Mouse (Mus musculus): Measurements from ENCODE around the gene Kdm8. TPM values are rescaled to one million over a fixed set of nuclear protein-coding genes. Genes with fewer than 3 reads are reported as not detected.
A peak's percentile ranks its signal among the peaks of the same experiment; 100 is the strongest.

Gene Kdm8
- polyA plus RNA-seq, 1 experiment = 2.5 TPM

DNA sequence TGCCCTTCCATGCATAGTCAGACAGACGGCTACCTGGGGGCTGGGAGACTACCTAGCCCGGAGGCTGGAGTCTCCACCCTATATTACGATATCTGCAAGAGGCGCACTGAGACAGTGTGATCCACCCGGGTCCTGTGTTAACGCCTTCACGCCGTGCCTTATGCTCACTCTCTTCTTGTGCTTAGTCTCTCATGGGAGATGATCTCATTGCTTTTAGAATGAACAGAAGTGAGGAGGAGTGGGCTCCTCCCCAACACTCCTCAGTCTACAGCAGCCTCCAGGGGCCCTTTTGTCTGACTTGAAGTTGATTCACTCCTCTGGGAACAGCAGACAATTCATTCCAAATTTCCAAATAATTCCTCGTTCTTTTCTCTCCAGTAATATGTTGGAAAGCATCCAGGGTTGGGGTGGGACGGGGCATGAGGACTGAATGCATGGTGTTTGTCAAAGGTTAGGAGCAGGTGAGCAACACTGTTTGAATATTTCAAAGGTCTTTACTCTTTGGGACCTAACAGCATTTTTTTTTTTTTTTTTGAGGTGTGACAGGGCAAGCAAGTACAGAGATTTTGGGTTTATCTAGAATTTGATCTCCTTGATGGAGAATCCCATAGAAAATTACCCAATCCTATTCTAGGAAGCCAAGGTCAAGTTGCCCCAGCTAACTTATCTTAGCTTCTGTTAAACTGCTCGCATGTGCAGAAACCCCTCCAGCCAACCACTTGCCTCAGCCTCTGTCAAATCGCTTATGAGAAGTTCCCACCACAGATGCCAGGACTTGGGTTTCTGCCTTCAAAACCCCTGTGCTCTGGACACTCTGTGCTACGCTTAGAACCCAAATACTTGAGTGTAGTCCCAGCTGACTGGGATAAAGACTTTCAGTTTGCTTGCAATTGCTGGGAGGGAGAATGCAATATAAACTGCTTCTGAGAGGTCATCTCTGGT, 55.7 kb downstream of the Kdm8 start:
- H3K4me3 ChIP-seq (replicated peaks; ENCODE audit: control insufficient read depth, low read depth, low read length) = no peak overlapping the region
- peaks cover 4% of the 10 kb centered on the region for H3K4me1 ChIP-seq (ENCODE audit: control insufficient read depth, insufficient read depth, low read length)
- 65% methylated on average over 13 of the region's 13 CpGs for WGBS
- no peak for TF ChIP-seq CTCF (IDR thresholded peaks at IDR 0.05; ENCODE audit: control insufficient read depth, insufficient read depth, low read length)
- no peak for TF ChIP-seq POLR2A (IDR thresholded peaks at IDR 0.05; ENCODE audit: borderline replicate concordance, control insufficient read depth, low read depth, low read length)
- no peak overlapping the region for H3K27ac ChIP-seq (ENCODE audit: control insufficient read depth, insufficient read depth, low read depth, low read length, poor library complexity)

DNA sequence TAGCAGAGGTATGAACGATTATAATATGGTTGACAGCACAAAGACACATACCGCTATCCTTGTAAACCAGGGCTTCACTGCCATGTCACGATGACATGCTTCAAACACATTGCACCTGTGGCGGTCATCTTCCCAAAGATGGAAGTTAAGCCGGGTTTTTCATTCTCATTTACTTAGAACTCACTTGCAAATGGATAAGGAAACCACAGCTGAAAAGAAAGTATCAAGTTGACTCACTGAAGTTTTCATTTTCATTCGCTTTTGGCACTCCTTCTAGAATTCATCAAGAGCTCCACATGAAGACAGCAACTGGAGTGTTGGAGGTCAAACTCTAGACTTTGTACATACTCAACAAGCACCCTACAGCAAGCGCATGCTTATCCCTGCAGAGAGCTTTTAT, 56.4 kb downstream of the Kdm8 start:
- TF ChIP-seq CTCF (IDR thresholded peaks at IDR 0.05; ENCODE audit: control insufficient read depth, insufficient read depth, low read length) (no peak), POLR2A (IDR thresholded peaks at IDR 0.05; ENCODE audit: borderline replicate concordance, control insufficient read depth, low read depth, low read length) (no peak)
- Histone ChIP-seq H3K27ac (ENCODE audit: control insufficient read depth, insufficient read depth, low read depth, low read length, poor library complexity) (no peak overlapping the region), H3K4me1 (ENCODE audit: control insufficient read depth, insufficient read depth, low read length) (peaks cover 3% of the 10 kb centered on the region), H3K4me3 (replicated peaks; ENCODE audit: control insufficient read depth, low read depth, low read length) (no peak overlapping the region)
- 84% methylated on average over 7 of the region's 7 CpGs for WGBS

DNA sequence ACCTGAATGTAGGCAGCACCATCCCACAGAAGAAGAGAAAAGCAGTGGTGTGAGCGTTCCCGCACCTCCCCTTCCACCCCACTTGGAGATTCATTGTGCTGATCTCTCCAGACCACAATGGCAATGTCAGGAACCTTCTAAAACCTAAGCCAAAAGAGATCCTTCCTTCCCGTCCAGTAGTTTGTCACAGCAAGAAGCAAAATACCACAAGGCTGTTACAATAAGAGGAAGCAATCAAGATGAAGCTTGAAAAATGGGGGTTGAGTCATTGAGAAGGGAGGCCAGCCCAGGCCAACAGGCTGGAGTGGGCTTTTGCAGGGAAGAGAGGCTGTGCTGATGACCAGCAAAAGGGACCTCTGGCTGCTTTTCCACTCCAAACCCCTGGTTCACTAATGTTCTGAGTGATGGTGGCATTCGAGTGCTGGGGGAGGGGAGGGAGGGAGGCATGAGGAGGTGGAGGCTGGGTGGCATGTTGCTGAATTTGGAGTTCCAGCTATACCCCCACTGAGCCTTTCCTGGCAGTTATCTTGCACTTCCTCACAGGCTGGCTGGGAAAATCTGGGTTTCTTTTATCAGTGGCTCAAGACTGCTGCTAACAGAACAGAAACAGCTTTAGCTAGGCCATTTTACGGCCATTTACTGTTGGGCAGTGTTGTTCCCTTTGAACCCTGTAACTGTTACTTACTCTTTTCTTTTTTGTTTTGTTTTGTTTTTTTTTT, 59.1 kb downstream of the Kdm8 start:
- no peak for TF ChIP-seq POLR2A (IDR thresholded peaks at IDR 0.05; ENCODE audit: borderline replicate concordance, control insufficient read depth, low read depth, low read length)
- no peak for TF ChIP-seq CTCF (IDR thresholded peaks at IDR 0.05; ENCODE audit: control insufficient read depth, insufficient read depth, low read length)
- H3K4me1 ChIP-seq (ENCODE audit: control insufficient read depth, insufficient read depth, low read length) = peaks cover 1% of the 10 kb centered on the region
- 16% methylated on average over 5 of the region's 5 CpGs for WGBS
- H3K4me3 ChIP-seq (replicated peaks; ENCODE audit: control insufficient read depth, low read depth, low read length) = no peak overlapping the region
- H3K27ac ChIP-seq (ENCODE audit: control insufficient read depth, insufficient read depth, low read depth, low read length, poor library complexity) = peak overlapping the region; percentile 24

DNA sequence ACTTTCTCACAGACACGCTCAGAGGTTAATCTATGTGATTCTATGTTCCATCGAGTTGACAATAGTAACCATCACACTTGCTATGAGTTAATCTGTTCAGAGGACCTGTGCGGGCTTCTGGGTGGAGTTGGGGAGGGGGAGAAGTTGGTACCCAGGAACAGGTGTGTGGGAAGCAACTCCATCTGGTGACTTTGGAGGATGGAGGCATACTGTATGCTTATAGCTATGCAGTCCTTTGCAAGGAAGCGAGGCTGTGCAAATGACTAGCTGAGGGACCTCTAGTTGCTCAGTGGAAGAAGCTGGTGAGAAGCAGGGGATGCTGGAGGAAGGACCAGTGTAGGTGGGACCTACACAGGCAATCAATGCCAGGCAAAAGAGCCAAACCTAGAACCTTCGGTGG, 60.1 kb downstream of the Kdm8 start:
- peaks cover 1% of the 10 kb centered on the region for H3K4me1 ChIP-seq (ENCODE audit: control insufficient read depth, insufficient read depth, low read length)
- TF ChIP-seq CTCF (IDR thresholded peaks at IDR 0.05; ENCODE audit: control insufficient read depth, insufficient read depth, low read length) (no peak), POLR2A (IDR thresholded peaks at IDR 0.05; ENCODE audit: borderline replicate concordance, control insufficient read depth, low read depth, low read length) (no peak)
- H3K27ac ChIP-seq (ENCODE audit: control insufficient read depth, insufficient read depth, low read depth, low read length, poor library complexity) = no peak overlapping the region
- WGBS = 89% methylated on average over 5 of the region's 5 CpGs
- no peak overlapping the region for H3K4me3 ChIP-seq (replicated peaks; ENCODE audit: control insufficient read depth, low read depth, low read length)

DNA sequence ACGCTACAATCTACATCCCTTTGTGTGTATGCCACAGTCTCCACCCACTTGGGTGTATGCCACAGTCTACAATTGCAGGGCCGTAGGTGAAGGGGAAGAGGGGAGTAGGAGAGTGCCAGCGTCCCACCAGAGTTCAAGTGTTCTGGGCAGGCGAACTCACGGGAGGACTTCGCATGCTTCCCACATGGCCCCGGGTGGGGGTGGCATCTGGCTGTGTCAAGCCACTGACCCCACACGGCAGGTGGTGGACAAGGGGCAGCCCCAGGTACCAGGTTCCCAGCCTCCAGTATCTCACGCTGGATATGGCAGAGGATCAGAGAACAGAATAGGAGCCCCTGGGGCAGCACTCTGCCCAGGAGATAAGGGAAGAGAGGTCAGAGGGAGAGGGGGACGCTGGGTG, 61.1 kb downstream of the Kdm8 start:
- no peak overlapping the region for H3K4me3 ChIP-seq (replicated peaks; ENCODE audit: control insufficient read depth, low read depth, low read length)
- H3K27ac ChIP-seq (ENCODE audit: control insufficient read depth, insufficient read depth, low read depth, low read length, poor library complexity) = no peak overlapping the region
- peaks cover 1% of the 10 kb centered on the region for H3K4me1 ChIP-seq (ENCODE audit: control insufficient read depth, insufficient read depth, low read length)
- WGBS = 71% methylated on average over 10 of the region's 10 CpGs
- TF ChIP-seq POLR2A (IDR thresholded peaks at IDR 0.05; ENCODE audit: borderline replicate concordance, control insufficient read depth, low read depth, low read length) = no peak
- TF ChIP-seq CTCF (IDR thresholded peaks at IDR 0.05; ENCODE audit: control insufficient read depth, insufficient read depth, low read length) = no peak

DNA sequence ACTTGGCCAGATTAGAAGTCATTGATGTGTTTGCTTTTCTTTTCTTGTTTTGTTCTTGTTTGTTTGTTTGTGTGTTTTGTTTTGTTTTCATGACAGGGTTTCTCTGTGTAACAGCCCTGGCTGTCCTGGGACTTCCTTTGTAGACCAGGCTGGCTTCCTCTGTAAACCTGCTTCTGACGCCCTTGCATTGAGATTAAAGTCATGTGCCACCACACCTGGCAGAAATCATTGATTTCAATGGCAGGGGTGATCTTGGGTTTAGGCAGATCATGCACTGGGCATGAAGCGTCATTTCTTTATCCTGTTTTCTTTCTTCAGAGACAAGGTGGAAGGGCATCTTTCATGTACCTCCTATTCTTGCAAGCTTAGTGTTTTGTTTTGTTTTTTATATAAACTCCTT, 62.8 kb downstream of the Kdm8 start:
- no peak overlapping the region for H3K4me3 ChIP-seq (replicated peaks; ENCODE audit: control insufficient read depth, low read depth, low read length)
- no peak overlapping the region for H3K27ac ChIP-seq (ENCODE audit: control insufficient read depth, insufficient read depth, low read depth, low read length, poor library complexity)
- H3K4me1 ChIP-seq (ENCODE audit: control insufficient read depth, insufficient read depth, low read length) = peaks cover 2% of the 10 kb centered on the region
- TF ChIP-seq POLR2A (IDR thresholded peaks at IDR 0.05; ENCODE audit: borderline replicate concordance, control insufficient read depth, low read depth, low read length) (no peak), CTCF (IDR thresholded peaks at IDR 0.05; ENCODE audit: control insufficient read depth, insufficient read depth, low read length) (no peak)
- WGBS = 72% methylated on average over 2 of the region's 2 CpGs

DNA sequence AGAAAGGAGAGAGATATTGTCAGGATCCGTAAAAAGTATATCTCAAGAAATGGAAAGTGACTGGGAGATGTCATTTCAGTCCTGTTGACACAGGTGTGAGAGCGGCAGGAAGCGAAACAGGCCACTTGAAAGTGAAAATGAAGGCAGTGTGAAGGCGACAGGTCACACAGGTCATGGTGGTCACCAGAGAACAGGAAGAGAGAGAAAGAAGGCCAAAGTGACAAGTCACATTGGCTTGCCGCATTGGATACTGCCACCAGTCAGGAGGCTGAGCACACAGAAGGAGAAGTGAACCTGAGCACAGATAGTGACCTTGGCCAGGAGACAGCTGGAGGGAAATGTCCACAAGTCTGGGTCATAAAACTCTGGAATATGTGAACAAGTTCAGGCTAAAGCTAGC, 67.0 kb downstream of the Kdm8 start:
- Histone ChIP-seq H3K27ac (ENCODE audit: control insufficient read depth, insufficient read depth, low read depth, low read length, poor library complexity) (no peak overlapping the region), H3K4me3 (replicated peaks; ENCODE audit: control insufficient read depth, low read depth, low read length) (no peak overlapping the region), H3K4me1 (ENCODE audit: control insufficient read depth, insufficient read depth, low read length) (peaks cover 1% of the 10 kb centered on the region; the same call in 1 of the 2 replicates)
- TF ChIP-seq POLR2A (IDR thresholded peaks at IDR 0.05; ENCODE audit: borderline replicate concordance, control insufficient read depth, low read depth, low read length) = no peak
- TF ChIP-seq CTCF (IDR thresholded peaks at IDR 0.05; ENCODE audit: control insufficient read depth, insufficient read depth, low read length) = no peak
- 79% methylated on average over 5 of the region's 5 CpGs for WGBS

DNA sequence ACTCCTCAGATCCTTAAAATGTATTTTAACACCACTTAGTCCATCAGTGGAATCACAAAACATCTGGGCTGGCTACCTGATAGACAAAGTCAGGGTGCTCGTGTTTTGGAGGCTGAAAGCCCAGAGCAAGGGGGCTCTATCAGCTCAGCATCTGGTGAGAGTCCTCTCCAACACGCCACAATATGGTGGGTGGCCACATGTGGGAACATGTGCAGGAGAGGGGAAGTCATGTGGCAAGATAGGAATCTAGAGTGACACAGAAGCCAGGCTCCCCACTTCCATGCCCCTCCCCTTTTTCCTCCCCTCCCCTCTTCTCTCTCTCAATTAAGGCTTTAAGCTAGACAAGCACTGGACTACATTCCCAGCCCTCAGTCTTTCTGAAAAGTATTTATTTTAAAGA, 67.4 kb downstream of the Kdm8 start:
- H3K4me3 ChIP-seq (replicated peaks; ENCODE audit: control insufficient read depth, low read depth, low read length) = no peak overlapping the region
- WGBS = 26% methylated on average over 2 of the region's 2 CpGs
- H3K27ac ChIP-seq (ENCODE audit: control insufficient read depth, insufficient read depth, low read depth, low read length, poor library complexity) = no peak overlapping the region
- peaks cover 1% of the 10 kb centered on the region; the same call in 1 of the 2 replicates for H3K4me1 ChIP-seq (ENCODE audit: control insufficient read depth, insufficient read depth, low read length)
- TF ChIP-seq CTCF (IDR thresholded peaks at IDR 0.05; ENCODE audit: control insufficient read depth, insufficient read depth, low read length) (no peak), POLR2A (IDR thresholded peaks at IDR 0.05; ENCODE audit: borderline replicate concordance, control insufficient read depth, low read depth, low read length) (no peak)

Other genes starting within 250 kb of the Kdm8 start
- 42.7 and 49.6 TPM in 2 replicates for gene Nsmce1, start 46.9 kb downstream of the Kdm8 start, polyA plus RNA-seq (2011; ENCODE audit: insufficient read depth, insufficient read length, low replicate concordance, missing spikeins)
- gene Il4ra, start 107.4 kb downstream of the Kdm8 start, polyA plus RNA-seq (2011; ENCODE audit: insufficient read depth, insufficient read length, low replicate concordance, missing spikeins) = 10.9 and 23.0 TPM in 2 replicates
- gene Il21r, start 158.8 kb downstream of the Kdm8 start, polyA plus RNA-seq (2011; ENCODE audit: insufficient read depth, insufficient read length, low replicate concordance, missing spikeins) = 21.8 and 39.9 TPM in 2 replicates

Measured in bone marrow, adult 2 months (tissue).